Mouse (Mus musculus) ES-E14 (cell line): ENCODE data around the gene 1110002E22Rik.

Experiments used
- CHD2 ChIP-seq: IDR thresholded peaks from 2 replicates; pipeline ENCODE4 v1.6.1; 2014; ENCODE audit warnings: mild to moderate bottlenecking, low read depth, low read length, inconsistent platforms
- MAFK ChIP-seq: IDR thresholded peaks from 2 replicates; pipeline ENCODE4 v1.6.1; 2014; ENCODE audit warnings: mild to moderate bottlenecking, low read depth, low read length, inconsistent platforms; ENCODE audit not compliant: insufficient read depth
- ZC3H11A ChIP-seq: IDR thresholded peaks from 2 replicates; pipeline ENCODE4 v1.6.1; 2012; ENCODE audit warnings: low read depth, mild to moderate bottlenecking, inconsistent platforms, low read length, borderline replicate concordance
- ZNF384 ChIP-seq: IDR thresholded peaks from 2 replicates; pipeline ENCODE4 v1.6.1; 2012; ENCODE audit warnings: low read depth, low read length, inconsistent platforms

- TF ChIP-seq MAFK (no peak), ZC3H11A (no peak), ZNF384 (no peak), CHD2 (no peak)
Measured at GRCm38 (mm10) chr3:138064732-138065645, at the start of gene 1110002E22Rik.
